Mouse (Mus musculus) limb, embryonic 14.5 days (tissue): Measurements from ENCODE around the gene Vps11. TPM values are rescaled to one million over a fixed set of nuclear protein-coding genes. Genes with fewer than 3 reads are reported as not detected.

Experiments
- ATAC-seq: fragments of 200-750 bp; cut with Nextera tagmentation; 2 replicates; pipeline ENCODE4 v1.8.0; 2017; ENCODE audit warnings: low read depth, moderate number of reproducible peaks, moderate TSS enrichment; ENCODE audit not compliant: low FRiP score
- DNase-seq: peaks from one replicate; pipeline ENCODE4 v3.0.0-alpha.2; 2015; ENCODE audit warnings: low spot score
- H3K27ac ChIP-seq: fragments of 300-500 bp; sonication (generic); replicated peaks from 2 replicates; pipeline ENCODE4 v1.5.1; 2014; ENCODE audit warnings: low read depth, mild to moderate bottlenecking, low read length, moderate library complexity, mixed read lengths
- H3K27me3 ChIP-seq: fragments of 300-500 bp; sonication (generic); 2 replicates; pipeline ENCODE4 v1.6.1; 2014; ENCODE audit warnings: low read length, mixed read lengths; ENCODE audit not compliant: control insufficient read depth, insufficient read depth
- H3K36me3 ChIP-seq: fragments of 300-500 bp; sonication (generic); 2 replicates; pipeline ENCODE4 v1.6.1; 2014; ENCODE audit warnings: mild to moderate bottlenecking, low read length, moderate library complexity, mixed read lengths; ENCODE audit not compliant: control insufficient read depth, insufficient read depth
- H3K4me1 ChIP-seq: fragments of 300-500 bp; sonication (generic); 2 replicates; pipeline ENCODE4 v1.6.1; 2014; ENCODE audit warnings: antibody characterized with exemption, low read length, mixed read lengths; ENCODE audit not compliant: control insufficient read depth, insufficient read depth
- H3K4me2 ChIP-seq: fragments of 300-500 bp; sonication (generic); replicated peaks from 2 replicates; pipeline ENCODE4 v1.6.1; 2014; ENCODE audit warnings: low read depth, mild to moderate bottlenecking, low read length, moderate library complexity; ENCODE audit not compliant: severe bottlenecking
- H3K4me3 ChIP-seq: fragments of 300-500 bp; sonication (generic); replicated peaks from 2 replicates; pipeline ENCODE4 v1.5.1; 2014; ENCODE audit warnings: low read length
- H3K9ac ChIP-seq: fragments of 300-500 bp; sonication (generic); 2 replicates; pipeline ENCODE4 v1.6.1; 2014; ENCODE audit warnings: mild to moderate bottlenecking, low read depth, low read length, moderate library complexity; ENCODE audit not compliant: severe bottlenecking
- H3K9me3 ChIP-seq: fragments of 300-500 bp; sonication (generic); 2 replicates; pipeline ENCODE4 v1.6.1; 2016; ENCODE audit warnings: low read length; ENCODE audit not compliant: control insufficient read depth
- POLR2A ChIP-seq: fragments of 200-500 bp; IDR thresholded peaks from 2 replicates; pipeline ENCODE4 v1.8.0; 2012; ENCODE audit warnings: inconsistent platforms, mild to moderate bottlenecking, moderate library complexity, borderline replicate concordance; ENCODE audit not compliant: insufficient read depth, insufficient read length; ENCODE audit errors: extremely low read depth
- WGBS: fragments of 180-500 bp; shearing (Covaris S2); extraction: QIAGEN DNeasy Blood & Tissue Kit; methylation state at CpG from one replicate; pipeline ENCODE4 v1.1.7; 2014; 5-methylcytosine and 5-hydroxymethylcytosine counted together
- polyA plus RNA-seq, 2 experiments: library from polyadenylated mRNA; depleted of rRNA in 1 of 2; stranded (reverse) in 1 of 2; unstranded in 1 of 2; fragments of >200 nt; fragmentation: Nextera tagmentation in 1 of 2; extraction: Ambion mirVana in 1 of 2; gene quantifications; 2 replicates each; pipeline versions ENCODE4 v1.2.1 to v1.2.3; 2012 to 2014

Gene Vps11
- polyA plus RNA-seq, 2 experiments, result 28.5 to 29.9 TPM

DNA sequence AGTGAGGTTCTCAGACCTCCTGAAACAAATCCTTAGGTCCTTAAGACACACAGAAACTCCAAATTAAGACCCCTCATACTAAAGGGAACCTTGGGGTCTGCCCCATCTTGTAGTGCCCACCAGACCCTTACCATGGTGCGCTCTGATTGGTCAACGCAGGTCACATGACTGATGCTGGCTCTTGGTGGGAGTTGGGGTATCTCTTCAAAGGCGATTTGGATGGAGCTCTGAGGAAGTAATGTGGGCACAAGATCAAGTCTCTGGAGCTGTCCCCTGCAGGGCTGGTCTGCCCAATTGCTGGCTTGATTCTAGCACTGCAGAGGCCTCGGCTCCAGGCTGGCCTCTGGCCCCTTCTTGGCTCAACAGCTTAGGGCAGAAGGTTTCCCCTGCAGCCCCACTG lies 44.0 kb downstream of the Vps11 start:
- Histone ChIP-seq H3K9ac (no peak overlapping the region), H3K27me3 (no peaks in the 10 kb centered on the region), H3K4me1 (peaks cover 16% of the 10 kb centered on the region), H3K9me3 (no peaks in the 10 kb centered on the region), H3K36me3 (peaks cover 39% of the 10 kb centered on the region), H3K27ac (no peak overlapping the region), H3K4me2 (no peak overlapping the region), H3K4me3 (no peak overlapping the region)
- TF ChIP-seq POLR2A, result no peak
- DNase-seq (no peak), ATAC-seq (no peak)
- 72% methylated on average over 4 of the region's 4 CpGs for WGBS

DNA sequence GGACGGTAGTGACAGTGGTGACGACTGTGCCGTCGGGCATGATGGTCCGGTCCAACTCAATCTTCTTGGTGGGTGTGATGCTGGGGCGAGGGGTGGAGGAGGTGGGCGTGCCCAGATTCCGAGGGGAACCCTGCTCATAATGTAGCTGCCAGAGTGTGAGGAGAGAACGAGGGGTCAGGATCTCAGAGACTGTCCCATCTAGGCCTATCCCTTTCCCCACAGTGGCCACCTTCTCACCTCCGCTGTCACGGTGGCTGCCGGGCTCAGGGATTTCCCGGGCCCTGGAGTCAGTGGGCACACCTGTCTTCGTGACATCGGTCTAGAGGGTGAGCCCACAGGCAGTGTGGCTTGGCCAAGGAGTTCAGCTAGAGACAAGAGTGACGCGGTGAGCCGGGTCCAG lies 46.6 kb downstream of the Vps11 start:
- ATAC-seq (no peak), DNase-seq (no peak)
- H3K27ac ChIP-seq, result no peak overlapping the region
- H3K4me3 ChIP-seq, result no peak overlapping the region
- H3K4me1 ChIP-seq, result peaks cover 13% of the 10 kb centered on the region
- H3K27me3 ChIP-seq, result no peaks in the 10 kb centered on the region
- peaks cover 54% of the 10 kb centered on the region for H3K36me3 ChIP-seq
- no peak for TF ChIP-seq POLR2A
- H3K9ac ChIP-seq, result no peak overlapping the region
- WGBS, result 90% methylated on average over 18 of the region's 18 CpGs
- H3K9me3 ChIP-seq, result no peaks in the 10 kb centered on the region
- H3K4me2 ChIP-seq, result no peak overlapping the region

DNA sequence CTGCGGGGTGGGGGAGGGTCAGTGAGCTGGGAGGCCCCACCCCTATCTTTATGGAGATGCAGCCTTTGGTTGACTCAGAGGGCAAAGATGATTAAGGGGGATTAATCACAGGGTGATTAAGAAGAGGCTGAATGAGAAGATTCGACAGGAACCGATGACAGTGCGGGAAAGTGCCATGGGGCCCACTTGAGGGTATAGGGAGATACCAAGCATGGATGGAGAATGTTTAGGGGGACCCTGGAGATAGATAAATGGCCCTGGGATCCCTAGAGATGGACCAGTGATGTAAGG lies 47.3 kb downstream of the Vps11 start:
- Histone ChIP-seq H3K9ac (no peak overlapping the region), H3K4me1 (peaks cover 10% of the 10 kb centered on the region), H3K27me3 (no peaks in the 10 kb centered on the region), H3K36me3 (peaks cover 55% of the 10 kb centered on the region), H3K9me3 (no peaks in the 10 kb centered on the region), H3K27ac (no peak overlapping the region), H3K4me3 (no peak overlapping the region), H3K4me2 (no peak overlapping the region)
- WGBS, result 75% methylated on average over 4 of the region's 4 CpGs
- DNase-seq (no peak), ATAC-seq (no peak)
- TF ChIP-seq POLR2A, result no peak

- H3K36me3 ChIP-seq, result peaks cover 55% of the 10 kb centered on the region
- H3K9ac ChIP-seq, result no peak overlapping the region
- peaks cover 4% of the 10 kb centered on the region for H3K4me1 ChIP-seq
- H3K27ac ChIP-seq, result no peak overlapping the region
- whole genome bisulfite sequencing, result 79% methylated on average over 19 of the region's 19 CpGs
- no peaks in the 10 kb centered on the region for H3K27me3 ChIP-seq
- no peak overlapping the region for H3K4me2 ChIP-seq
- no peak for TF ChIP-seq POLR2A
- no peak for ATAC-seq
- no peaks in the 10 kb centered on the region for H3K9me3 ChIP-seq
- H3K4me3 ChIP-seq, result no peak overlapping the region
- no peak for DNase-seq
These were observed 47.8 kb downstream of the Vps11 start for GRCm38 (mm10) chr9:44313476-44314256.

DNA sequence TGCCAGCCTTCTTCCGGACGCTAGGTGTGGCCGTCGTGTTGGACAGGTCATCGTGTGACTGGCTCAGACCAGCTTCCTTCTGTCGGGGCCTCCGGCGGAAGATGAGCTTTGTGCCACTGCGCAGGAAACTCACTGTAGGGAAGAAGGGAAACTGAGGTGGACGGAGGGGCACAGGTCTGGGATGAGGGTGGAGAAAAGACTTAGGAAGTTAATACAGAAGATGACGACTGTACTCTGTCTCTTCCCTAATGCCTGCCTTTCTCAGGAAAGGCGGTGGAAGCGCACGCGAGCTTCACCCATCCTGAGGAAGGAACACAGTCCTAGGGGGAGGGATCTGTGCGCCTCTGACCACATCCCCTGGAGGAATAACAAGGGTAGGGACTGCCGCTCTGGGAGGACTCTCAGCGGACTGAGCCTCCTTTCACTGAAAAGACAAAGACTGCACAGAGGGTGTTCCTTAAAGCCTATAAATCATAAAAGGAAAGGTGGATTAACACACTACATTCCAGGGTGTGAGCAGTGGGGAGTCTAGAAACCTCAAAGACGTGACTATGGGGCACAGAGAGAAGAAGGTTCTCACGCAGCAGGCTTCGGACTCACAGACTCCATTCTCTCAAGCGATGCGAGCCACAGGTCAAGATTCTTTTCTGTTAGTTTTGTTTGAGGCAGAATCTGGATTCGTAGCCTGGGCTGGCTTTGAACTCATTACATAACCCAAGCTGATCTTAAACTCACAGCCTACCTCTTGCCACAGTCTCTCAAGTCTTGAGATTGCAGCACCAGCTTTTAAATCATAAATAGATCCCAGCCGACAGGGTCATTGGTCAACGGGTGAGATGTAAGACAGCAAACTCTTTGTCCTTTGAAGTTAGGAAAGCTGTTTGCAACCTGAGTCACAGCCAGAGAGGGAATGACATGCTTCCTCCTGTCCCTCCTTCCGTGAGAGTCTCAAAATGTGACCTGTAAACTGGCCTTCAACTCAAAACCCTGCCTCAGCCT lies 50.0 kb downstream of the Vps11 start:
- TF ChIP-seq POLR2A, result no peak
- WGBS, result 14% methylated on average over 27 of the region's 27 CpGs
- DNase-seq (no peak), ATAC-seq (no peak)
- Histone ChIP-seq H3K4me3 (no peak overlapping the region), H3K4me2 (0 out of 2 replicates have a peak overlapping the region, but pooled peaks have one; percentile 13), H3K9me3 (no peaks in the 10 kb centered on the region), H3K36me3 (peaks cover 50% of the 10 kb centered on the region), H3K4me1 (no peaks in the 10 kb centered on the region), H3K9ac (peak overlapping the region; percentile 28; the same call in 1 of the 2 replicates), H3K27me3 (no peaks in the 10 kb centered on the region), H3K27ac (no peak overlapping the region)
